Mouse (Mus musculus) testis, postnatal 10 days (tissue): ENCODE results near the gene Txndc8.
A peak's percentile ranks its signal among the peaks of the same experiment; 100 is the strongest.

Experiments
- DNase-seq: peaks from one replicate; pipeline ENCODE4 v3.0.0; 2021; ENCODE audit warnings: low spot score

The Txndc8 gene

GRCm38 (mm10) chr4:57956029-57956960 lies 52.6 kb downstream of the Txndc8 start, which contains the start of gene Txn1:
Gene Txn1, minus strand, starts transcription at chr4:57956411.
- peak; percentile 99 for DNase-seq

DNA sequence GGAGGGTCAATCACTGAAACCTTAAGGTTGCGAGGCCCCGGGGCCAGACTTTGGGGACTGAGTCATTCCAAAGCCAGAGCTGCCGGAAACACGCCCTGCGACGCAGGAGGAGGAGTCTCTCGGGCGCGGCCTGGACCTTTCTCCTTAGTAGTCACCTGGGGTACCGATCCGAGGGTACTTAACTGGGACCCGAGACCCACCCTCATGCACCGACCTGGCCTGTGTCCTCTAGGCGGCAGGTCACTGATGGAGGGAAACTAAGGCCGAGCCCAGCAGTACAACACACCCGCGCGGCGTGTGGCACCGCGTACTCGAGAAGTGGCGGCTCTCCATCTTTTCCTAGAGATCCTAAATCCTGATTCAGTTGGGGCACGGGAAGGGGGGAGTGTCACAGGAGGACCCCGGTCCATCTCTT lies 53.4 kb downstream of the Txndc8 start:
- DNase-seq, result peak; percentile 73

DNA sequence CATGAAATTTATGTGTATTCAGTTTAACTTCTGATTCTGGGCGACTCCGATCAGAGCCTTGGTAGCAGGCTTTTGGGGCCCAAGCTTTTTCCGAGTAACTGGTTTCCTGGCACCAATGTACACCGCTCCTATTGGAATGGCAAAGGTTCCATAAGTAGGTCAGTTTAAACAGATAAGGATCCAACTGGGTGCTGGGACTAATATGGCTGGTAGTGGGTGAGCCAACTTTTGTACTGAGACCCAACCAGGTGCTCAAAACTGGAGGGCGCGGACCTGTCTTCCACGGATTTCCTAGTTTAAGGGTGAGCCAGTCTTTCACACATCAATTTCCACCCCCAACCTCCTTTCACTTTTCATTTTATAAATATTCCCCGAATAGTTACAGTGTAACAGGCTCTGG lies 53.9 kb downstream of the Txndc8 start:
- DNase-seq, result no peak

DNA sequence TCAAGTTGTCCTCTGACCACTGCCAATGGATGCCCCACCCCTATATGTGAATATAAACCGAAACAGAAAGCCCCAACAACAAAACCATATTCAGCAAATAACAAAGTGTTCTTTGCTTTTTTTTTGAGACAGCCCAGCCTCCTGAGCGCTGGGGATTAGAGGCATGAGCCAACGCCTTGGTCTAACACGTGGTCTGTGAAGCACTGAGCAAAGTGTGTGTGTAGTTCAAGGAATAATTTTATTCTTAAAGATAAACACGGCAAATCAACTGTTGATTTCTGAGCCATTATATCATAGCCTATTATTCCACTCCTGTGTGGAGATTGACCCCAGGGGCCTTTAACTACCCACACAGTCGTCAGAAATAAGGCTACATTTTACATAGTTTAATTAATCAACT lies 54.3 kb downstream of the Txndc8 start:
- no peak for DNase-seq

DNA sequence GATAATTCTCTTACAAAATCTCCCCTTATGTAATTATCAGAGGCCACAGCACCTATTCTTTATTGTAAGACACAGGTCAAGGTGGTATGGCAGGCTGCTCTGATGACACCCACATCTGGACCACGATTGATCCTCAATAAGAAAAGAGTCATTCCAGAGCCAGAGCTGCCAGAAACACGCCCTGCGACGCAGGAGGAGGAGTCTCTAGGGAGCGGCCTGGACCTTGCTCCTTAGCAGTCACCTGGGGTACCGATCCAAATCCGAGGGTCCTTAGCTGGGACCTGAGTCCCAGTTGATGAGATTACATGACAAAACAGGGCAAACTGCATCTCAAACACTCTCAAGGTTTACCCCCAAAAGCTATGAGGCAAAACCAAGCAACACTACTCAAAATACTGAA lies 55.1 kb downstream of the Txndc8 start:
- no peak for DNase-seq

DNA sequence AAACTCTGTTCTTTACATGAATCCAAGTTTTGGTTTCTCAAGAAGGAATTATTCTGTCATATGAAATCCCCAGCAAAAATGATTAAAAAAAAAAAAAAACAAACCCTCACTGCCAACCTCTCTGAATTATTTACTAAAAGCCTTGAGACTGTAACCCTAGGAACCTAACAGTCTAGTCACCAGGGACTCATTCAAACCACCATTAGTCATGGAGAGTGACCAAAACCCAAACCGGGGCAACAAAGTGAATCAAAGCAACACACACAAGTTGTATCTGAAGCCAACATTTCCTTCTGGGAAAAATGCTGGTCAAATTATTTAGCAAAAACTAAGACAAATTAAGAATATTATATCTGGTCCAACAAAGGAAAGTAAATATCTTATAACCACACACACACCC lies 56.0 kb downstream of the Txndc8 start:
- no peak for DNase-seq

GRCm38 (mm10) chr4:57952416-57952815 lies 56.5 kb downstream of the Txndc8 start:
- no peak for DNase-seq

DNA sequence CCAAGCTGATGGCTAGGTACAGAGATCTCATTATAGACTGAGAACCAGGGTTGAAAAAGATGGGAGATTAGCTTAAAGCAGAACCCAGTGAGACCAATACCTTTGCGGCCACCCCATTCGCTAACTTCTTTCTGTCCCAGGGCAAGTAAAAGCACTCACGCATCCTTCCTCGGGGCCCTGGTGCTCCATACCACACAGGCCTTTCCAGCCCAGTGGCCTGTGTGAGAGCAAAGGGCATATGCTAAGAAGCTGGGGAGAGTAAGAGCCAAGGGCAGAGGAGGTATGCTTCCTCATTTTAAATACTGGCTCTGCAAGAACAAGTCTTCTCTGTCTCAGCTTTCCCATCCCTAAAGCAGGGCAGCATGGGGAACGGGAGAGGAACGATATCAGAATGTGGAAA lies 59.1 kb downstream of the Txndc8 start:
- DNase-seq, result no peak

DNA sequence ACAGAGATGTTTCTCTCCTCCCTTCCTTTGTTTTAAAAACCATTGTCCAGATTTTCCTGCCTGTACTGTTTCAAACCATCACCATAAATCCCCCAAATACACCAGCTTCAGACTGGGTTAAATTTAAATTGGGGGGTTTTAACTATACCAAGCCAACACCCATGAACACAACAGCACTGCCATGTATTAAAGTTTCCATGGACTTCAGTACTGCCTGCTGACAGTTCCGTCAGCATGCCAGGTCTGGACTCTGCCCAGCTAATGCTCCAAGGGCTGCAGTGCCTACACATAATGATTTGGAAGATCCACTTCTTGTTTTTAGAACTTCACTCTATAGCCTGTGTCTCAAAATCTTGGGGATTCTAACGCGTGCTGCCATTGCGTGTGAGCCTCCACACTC lies 61.4 kb downstream of the Txndc8 start:
- DNase-seq, result no peak

- no peak for DNase-seq
These were observed 61.9 kb downstream of the Txndc8 start for GRCm38 (mm10) chr4:57947036-57947435.

- no peak for DNase-seq
These were observed 66.0 kb downstream of the Txndc8 start for GRCm38 (mm10) chr4:57942892-57943291.

GRCm38 (mm10) chr4:57940631-57941030 lies 68.3 kb downstream of the Txndc8 start:
- DNase-seq, result no peak

- DNase-seq, result no peak
These were observed 71.6 kb downstream of the Txndc8 start for GRCm38 (mm10) chr4:57937292-57937691.

- DNase-seq, result no peak
These were observed 74.7 kb downstream of the Txndc8 start for GRCm38 (mm10) chr4:57934181-57934580.
